Mouse (Mus musculus) layer of hippocampus, postnatal 14 days (tissue): Measurements from ENCODE around the gene Dnal1. TPM values are rescaled to one million over a fixed set of nuclear protein-coding genes. Genes with fewer than 3 reads are reported as not detected.

Source experiments
- DNase-seq, 2 experiments: peaks; one replicate each; pipeline ENCODE4 v3.0.0; 2021 to 2022; ENCODE audit warnings: low spot score in 2 of 2, mixed read lengths in 1 of 2
- total RNA-seq, 2 experiments: library from RNA; stranded (reverse); gene quantifications; 2 replicates each; pipeline ENCODE4 v1.2.3; 2021

Gene Dnal1
- total RNA-seq, 2 experiments from 2014 or later, result 94.3 to 102 TPM

DNA sequence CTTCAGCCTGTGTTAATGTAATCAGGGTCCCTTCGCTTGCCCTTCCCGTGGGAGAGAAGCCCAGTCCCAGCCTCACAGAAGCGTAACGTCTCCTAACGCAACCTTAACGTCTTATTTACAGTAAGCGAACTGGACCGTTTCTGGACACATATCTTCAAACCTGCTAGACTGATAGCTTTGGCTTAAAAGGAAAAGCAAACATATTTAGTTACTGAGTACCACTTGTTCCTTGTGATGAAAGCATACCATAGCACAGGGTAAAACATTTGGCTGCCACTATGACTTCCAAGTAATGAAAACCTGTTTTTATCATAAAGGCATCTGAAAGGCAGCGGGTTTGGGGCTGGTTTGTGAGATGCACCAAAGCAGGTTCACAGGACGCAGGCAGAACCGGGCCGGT is 11.7 kb downstream of the Dnal1 start:
- DNase-seq, result no peak

DNA sequence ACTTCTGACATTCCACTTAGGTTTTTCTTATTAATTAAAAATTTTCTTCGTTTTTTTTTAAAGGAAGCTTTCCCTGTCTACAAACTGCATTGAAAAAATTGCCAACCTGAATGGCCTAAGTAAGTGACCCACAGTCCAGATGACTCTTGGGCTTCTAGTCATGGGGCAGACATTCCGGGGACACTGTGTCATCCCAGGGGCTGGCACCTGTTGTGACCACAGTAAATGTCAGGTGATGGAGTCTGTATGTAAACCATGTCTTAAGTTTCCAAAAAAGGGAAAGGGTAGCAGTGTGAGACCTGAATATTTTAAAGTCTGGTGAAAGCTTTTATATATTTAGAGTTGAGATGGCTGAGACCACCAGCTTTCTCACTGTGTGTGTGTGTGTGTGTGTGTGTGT is 12.7 kb downstream of the Dnal1 start:
- no peak for DNase-seq

DNA sequence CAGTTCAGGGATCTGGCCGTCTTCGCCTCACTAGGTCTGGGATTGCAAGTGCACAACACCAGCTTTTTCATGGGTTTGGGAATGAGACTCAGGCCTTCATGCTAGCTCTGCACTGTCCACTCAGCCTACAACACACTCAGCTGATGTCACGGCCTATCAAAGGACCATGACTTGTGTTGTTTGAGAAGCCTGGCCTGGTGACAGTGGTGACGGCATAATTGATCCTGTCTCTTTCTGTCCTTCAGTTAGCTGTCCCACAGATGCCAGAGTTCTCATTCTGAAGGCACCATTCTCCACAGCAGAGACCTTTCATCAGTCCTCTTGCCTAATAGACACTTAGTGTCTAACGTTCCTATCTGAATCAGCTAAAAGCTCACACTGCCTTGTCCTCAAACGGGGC is 14.4 kb downstream of the Dnal1 start:
- DNase-seq, result no peak

DNA sequence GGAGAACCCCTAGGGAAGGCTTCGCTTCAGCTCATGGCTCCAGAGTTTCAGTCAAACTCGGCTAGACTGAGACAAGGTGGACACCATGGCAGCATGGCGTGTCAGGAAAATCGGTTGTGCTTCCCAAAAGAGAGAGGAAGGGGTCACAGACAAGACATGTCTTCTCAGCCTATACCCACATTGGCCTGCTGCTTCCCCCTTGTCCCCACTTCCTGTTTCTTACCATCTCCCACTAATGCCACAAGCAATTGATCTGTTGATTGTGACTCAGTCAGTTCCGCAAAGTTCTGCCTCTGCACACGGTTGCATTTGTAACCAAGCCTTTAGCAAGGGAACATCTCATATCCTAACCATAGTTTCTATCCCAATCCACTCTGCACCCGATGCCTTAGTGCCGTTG is 15.8 kb downstream of the Dnal1 start:
- no peak for DNase-seq

DNA sequence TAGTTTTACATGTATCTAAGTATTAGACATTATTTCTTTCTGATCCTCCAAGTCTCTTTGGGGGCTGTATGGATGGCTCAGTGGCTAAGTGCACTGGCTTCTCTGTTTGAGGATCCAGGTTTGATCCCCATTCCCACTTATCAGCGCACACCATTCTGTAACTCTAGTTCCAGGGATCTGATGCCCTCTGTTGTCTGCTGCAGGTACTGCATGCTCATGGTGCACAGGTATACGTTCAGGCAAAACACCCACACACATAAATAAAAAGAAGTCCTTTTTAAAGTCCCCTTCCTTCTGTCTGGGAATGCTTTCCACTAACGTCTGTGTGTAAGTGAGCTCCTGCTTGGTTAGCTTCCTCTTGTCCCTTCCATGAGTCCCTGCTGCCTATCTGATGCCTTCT is 18.1 kb downstream of the Dnal1 start:
- DNase-seq, result no peak

DNA sequence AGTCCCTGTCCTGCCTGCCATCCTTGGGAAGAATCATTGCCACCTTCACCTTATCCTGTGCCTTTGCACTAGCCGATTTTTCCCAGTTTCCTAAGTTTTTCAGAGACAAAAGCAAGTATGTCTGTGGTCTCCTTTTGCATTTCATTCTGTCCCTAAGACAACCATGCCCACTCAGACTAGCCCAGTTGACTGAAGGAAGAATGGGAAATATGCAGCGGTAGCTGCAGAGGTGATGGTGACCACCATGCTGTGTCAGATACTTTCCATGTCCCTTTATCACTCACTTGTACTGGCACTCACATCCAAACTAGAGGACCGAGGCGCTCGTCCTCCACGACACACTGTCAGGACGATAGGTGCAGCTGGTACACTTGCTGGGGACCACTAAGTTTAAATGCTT is 23.0 kb downstream of the Dnal1 start:
- DNase-seq, result no peak

DNA sequence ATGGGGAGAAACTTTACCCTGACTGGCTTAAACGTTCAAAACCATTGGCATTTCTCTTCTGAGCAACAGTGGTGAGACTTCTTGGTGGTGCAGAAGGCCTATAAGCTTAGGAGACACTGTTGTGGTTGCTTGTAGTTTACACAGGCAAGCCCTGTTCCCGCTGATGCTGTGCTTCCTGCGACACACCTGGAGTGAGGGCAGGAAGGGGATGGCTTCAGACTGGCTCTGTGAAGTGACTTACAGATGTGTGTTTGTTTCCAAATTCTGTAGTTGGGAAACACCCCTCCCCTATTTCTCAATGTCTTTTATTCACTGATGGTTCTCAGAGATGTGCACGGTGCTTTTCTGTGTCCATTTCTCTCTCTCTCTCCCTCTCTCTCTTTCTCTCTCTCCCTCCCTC is 26.0 kb downstream of the Dnal1 start:
- DNase-seq, result no peak

DNA sequence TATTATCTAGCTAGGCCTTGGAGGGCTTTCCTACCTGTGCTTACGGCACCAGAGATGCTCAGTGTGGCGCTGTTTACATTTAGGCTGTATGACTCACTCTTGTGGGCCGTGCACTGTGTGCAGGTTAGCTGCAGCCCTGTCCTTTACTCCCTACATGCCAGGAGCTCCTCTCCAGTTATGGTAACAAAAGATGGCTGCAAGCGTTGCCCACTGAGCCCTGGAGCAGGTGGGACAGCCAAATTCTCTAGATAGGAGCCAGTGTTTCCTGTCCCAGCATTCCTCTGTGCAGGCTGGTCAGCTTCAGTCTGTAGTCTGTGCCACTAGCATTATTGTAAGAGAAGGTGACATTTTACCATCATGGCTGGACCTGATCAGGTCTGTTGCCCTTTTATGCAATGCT is 27.1 kb downstream of the Dnal1 start:
- no peak for DNase-seq

DNA sequence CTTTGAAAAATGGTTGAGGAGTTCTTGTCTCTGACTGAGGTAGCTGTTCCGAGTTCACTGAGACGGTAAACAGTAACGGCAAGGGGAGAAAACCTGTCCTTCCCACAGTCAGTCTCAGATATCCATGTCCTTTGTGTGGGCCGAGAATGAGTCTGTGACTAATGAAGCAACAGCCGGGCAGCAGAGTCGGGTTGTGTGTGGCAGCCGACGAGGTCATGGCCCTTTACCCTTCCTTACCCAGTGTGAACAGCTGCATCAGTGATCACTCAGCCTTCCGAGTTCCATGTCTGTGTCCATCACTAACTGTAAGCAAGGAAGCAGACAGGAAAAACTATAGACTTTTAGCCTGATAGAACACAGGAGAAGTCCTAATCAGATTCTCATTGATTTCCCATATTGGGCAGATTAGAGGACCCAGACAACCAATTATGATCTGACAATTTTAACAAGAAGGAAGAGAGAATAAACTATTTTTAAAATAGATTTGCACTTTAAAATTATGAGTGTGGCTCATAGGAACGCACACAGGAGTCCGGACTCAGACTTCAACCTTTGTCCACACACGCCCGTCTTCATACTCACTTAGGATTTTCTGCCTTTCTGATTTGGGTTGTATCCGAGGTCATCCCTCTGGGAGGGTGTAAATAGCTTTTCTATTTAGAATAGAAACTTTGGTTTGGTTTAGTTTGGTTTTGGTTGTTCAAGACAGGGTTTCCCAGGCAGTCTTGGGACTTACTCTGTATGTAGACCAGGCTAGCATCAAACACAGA is 28.3 kb downstream of the Dnal1 start:
- DNase-seq, result no peak

DNA sequence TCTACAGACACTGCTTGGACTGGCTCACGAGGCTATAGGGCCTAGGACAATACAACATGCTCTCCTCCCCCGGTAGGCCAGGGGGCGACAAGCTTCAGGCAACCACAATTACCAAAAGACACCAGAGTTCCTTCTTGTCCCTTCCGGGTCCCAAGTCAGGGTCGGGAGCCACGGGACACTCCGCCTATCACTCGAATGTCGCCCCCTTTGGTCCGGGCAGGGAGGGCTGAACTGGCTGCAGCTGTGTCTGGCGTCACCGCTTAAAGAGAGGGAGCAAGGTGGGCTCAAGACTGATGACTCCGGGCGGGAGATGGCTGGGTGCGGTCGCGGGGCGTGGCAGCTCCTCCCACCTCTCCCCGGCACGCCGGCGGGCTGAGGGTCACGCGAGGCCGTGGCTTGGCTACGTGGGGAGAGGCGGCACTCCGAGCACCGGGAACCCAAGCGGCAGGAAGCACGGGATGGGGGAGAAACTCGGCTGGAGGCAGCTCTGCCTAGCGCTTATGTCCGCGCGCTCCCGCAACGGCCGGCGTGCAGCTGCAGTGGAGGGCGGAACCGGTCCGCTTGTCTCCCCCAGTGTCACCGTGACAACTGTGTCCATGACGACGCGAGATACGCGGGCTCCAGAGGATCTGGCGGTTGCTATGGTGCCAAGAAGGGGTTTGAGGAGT is 33.9 kb downstream of the Dnal1 start, which contains the start of gene Pnma1:
Gene Pnma1 (minus strand): TSS at position 536 of the 668 bp plus-strand sequence.
- peak; percentile 75 to 87 for DNase-seq

DNA sequence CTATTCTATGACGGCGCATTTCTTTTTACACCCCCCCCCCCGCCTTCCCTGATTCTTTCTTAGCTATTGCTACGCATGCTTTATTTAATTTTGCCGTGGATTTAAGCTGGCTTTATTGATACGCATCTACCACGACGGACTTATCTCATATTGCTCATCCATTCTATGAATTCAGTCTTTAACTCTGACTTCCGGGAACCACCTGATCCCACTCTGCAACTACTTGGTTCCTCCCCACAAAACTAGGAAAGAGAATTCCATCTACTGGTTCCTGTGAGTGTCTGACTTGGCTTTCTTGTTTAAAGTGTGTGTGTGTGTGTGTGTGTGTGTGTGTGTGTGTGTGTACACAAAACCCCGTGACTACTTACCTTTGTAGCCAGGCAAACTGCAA is 34.5 kb downstream of the Dnal1 start:
- no peak for DNase-seq

DNA sequence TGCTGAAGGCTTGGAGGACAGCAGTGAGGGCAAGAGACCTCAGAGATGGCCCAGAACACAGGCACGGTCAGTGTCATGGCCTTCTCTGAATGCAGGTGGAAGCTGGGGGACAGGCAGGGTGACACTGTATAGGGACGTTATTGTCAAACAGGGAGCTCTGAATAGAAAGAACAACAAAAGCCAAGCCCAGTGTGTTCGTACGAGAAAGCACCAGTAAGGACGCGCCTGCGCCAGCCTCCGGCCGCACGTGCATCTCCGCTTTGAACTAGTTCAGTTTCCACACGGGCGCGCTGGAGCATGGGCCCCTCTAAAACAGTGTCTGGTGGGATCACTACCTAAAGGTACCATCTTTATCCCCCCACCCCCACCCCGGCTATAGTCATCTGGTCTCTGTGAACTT is 35.8 kb downstream of the Dnal1 start:
- DNase-seq, result no peak

DNA sequence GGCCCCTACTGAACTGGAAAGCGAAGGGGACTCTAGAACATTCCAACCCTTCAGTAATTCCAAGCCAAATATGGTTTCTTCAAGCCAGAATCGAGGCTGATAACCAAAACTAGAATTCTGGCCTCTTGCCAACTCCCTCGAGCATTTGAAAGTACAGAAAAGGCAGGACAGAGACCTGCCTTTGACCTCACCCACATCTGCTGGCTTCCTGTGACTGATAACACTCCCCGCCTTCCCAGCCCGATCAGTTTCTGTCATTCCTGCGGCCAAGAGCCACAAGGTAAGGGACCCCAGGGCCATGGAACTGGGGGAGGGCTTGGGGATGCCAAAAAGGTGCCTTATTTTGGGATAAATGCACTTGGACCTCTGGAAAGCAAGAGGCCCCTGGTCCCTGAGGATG is 36.8 kb downstream of the Dnal1 start:
- no peak for DNase-seq

DNA sequence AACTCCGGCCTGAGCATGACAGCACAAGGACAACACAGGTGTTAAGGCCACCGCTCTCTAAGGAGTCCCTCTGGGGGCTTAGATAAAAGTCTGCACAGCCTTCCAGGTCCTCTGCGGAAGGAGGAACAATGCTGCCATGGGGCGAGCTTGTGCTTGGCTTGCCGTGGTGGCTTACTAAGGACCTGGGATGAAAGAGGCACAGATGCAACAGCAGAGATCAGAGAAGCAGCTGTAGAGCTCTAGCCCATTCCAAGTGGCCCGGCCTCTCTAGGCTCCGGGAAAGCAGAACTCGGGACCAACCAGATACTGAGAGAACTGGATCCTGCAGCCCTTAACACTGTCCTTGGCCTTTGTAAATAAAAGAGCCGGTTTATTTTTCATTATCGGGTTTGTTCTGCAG is 37.7 kb downstream of the Dnal1 start:
- no peak for DNase-seq

DNA sequence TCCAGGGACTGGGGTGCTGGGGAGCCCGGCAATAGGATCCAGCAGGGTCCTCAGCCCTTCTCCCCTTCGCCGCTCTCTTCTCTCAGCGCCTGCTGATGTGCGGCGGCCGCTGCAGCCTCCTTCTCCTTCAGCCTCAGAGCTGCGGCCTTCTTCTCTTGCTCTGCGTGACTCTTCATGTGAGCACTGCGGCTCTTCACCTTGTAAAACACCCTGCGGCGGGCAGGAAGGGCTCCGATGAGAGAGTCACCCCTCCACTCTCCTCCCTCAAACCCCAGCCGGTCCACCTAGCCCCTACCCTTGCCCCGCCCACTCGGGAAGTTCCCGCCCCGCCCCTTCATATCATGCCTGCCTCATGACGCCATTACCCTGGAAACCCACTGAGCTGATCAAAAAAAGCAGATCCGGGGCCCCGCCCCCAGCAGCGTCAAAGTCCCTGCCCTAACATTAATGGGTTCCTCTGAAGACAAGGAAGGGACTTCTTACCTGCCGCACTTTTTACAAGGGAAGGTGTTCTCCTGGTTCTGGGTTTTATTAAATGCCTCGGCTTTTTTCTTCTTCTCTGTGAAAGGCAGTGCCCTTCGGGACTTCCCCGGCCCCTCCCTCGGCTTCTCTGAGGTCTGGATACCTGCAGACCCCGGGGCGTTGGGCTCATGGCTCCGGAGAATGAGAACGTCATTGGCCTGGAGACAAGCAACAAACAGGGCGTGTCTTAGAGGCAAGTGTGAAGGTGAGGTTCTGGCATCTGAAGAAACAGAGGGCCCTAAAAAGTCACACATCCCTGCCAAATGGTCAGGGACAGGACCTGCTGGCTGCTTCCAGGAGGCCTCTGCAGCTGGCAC is 38.4 kb downstream of the Dnal1 start:
- DNase-seq, result no peak

DNA sequence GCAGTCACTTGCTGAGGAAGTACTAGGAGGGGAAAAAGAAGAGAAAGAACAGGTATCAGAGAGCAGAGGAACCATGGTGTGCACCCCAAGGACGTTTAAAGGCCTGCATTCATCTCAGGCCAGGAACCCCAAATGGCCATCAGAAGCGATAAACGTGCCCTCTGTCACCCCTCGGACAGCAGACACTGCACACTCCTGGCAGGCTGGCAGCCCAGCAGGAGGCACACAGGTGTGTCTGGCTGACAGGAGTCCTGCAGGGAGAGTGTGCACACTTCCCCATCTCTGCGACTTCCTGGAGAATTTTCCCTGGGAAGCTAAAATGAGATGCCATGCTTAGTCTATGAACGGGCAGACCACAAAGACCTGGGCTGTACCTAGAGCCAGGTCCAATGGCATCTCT is 39.2 kb downstream of the Dnal1 start:
- no peak for DNase-seq

DNA sequence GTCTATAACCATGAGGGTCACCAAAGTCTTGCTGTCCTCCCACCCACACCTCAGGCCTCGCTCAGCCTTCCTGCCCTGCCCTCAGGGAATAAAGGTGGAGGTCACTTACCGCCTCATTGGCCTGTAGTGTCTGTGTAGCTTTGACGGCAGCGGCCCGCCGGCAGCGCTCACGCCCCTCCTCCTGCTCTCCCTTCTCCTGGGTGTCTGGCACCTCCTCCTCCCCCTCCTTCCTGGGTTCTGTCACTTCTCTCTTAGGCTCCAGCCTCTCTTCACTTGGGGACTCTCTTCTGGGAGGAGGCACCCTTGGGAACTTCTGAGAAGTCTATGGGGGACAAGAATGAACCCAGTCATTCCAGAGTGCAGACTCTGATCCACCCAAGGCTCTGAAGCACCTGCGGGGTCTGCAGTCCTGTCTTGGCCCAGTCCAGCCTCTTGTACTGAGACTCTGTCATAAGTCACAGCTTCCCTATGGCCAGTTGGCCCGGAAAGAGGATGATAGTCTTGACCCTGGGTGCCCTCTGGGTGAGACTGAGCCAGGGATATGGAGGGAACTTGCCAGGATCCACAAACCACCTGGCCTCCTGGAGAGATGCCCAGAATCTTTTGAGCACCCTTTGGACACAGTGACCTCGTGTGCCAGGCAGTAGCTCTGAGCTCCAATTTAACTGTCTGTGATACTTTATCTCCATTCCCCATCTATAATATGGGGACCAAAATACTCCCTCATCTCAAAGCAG is 40.8 kb downstream of the Dnal1 start:
- DNase-seq, result peak in 1 of 2 experiments; percentile 42

DNA sequence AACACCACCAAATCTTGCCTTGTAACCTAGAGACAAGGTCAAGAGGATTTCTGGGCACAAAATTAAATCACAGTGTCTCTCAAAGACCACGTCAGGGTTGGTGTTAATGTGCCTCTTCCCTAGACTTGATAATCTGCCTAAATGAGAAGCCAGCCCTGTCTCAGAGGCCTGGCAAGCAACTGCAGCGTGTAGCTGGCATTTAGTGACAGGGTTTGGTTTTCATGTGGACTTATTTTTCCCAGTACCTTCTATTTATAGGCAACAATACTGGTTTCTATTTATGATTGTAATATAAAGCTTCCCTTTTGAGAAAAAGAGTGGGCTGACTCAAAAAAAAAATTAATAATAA is 41.3 kb downstream of the Dnal1 start:
- no peak for DNase-seq

DNA sequence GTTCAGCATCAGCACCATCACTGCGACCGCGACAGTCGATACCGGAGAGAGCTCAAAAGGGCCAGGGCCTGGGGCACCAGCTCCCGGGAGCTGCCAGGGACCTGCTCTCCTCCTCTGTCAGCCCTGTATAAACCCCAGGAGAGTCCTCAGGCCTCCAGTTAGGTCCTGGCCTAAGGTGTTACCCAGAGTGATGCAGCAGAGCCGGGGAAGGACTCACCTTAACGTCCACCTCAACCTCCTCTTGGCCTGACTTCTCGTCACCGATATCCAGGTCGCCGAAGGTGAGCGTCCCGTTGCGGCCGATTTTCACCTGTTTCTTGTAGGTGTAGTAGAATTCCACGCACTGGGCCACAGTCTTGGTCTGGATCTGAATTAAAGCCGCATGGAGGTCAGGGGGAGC is 42.0 kb downstream of the Dnal1 start:
- DNase-seq, result no peak

DNA sequence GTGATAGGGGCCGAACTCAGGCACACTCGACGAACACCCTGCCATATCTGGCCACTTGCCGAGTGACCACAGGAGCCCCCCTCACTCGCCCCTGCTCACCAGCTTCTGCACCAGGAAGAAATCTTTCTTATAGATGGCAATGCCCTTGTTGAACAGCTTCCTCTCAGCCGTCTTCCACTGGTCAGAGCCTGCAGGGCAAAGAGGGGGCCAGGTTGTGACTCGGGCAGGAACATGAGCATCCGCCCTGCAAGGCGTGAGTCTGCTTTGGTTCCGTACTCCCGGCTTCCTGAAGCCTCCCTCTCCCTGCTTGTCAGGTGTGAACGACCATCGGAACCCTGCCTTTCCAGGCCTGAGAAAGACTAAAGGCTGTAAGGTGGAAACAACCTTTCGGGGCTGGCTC is 44.0 kb downstream of the Dnal1 start:
- DNase-seq, result no peak

DNA sequence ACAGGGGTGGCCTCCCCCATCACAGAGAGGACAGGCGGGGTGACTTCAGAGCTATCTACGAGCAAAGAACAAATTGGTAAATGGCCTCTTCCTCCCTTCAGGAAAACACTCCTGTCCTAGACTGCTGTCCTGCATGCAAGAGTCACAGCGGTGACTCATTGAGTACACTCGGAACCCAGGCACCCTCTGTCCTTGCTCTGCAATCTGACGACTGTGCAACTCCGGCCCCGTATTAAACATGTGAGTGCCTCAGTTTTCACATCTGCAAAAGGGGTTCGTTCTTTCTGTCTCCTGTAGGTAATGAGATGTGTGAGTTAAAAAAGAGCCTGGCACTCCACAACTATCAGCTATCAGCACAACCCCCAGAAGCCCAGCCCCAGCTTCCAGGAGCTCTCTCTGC is 46.3 kb downstream of the Dnal1 start:
- DNase-seq, result no peak

DNA sequence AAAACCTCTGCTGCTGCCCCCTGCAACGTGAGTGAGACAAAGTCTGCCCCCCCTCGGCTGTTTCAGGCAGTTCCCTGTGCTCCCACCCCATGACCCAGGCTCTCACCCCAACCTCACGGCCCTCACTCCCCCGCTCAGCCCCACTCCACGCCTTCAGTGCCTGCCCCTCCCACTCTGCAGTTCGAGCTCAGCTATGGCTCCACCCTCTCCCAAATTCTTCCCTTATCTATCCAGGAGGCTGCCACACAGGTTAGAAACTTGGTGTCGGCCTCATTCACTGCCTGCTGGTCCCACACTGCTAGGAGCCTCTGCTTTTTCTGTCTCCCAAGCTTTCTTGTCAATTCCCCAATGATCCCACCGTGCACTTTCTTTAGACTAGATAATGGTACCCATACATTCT is 47.0 kb downstream of the Dnal1 start:
- no peak for DNase-seq
